Mouse (Mus musculus) cerebellum, adult 11-12 months (tissue): ENCODE measurements around the gene Hoxa2.

ENCODE experiments used
- DNase-seq: peaks from one replicate; pipeline ENCODE4 v3.0.0; 2022

The Hoxa2 gene

GRCm38 (mm10) chr6:52201269-52201668, 36.6 kb upstream of the Hoxa2 start:
- no peak for DNase-seq

GRCm38 (mm10) chr6:52200751-52201250, 36.2 kb upstream of the Hoxa2 start:
- no peak for DNase-seq

- DNase-seq, result no peak
Observed at GRCm38 (mm10) chr6:52200073-52200750, 35.6 kb upstream of the Hoxa2 start.

GRCm38 (mm10) chr6:52197271-52197670, 32.6 kb upstream of the Hoxa2 start:
- no peak for DNase-seq

GRCm38 (mm10) chr6:52196811-52197210, 32.2 kb upstream of the Hoxa2 start:
- DNase-seq, result no peak

- DNase-seq, result no peak
Observed at GRCm38 (mm10) chr6:52194690-52195089, 30.1 kb upstream of the Hoxa2 start.

GRCm38 (mm10) chr6:52191860-52192550, 27.4 kb upstream of the Hoxa2 start:
- DNase-seq, result no peak

GRCm38 (mm10) chr6:52190906-52191810, 26.5 kb upstream of the Hoxa2 start, which contains the start of gene Hoxa4:
Gene Hoxa4 (minus strand): TSS chr6:52191753.
- DNase-seq, result no peak

- no peak for DNase-seq
Observed at GRCm38 (mm10) chr6:52190410-52190809, 25.8 kb upstream of the Hoxa2 start.

GRCm38 (mm10) chr6:52189909-52190308, 25.3 kb upstream of the Hoxa2 start:
- DNase-seq, result no peak

GRCm38 (mm10) chr6:52189172-52189591, 24.6 kb upstream of the Hoxa2 start:
- no peak for DNase-seq

- DNase-seq, result no peak
Observed at GRCm38 (mm10) chr6:52186500-52186899, 21.9 kb upstream of the Hoxa2 start.

GRCm38 (mm10) chr6:52185834-52186233, 21.2 kb upstream of the Hoxa2 start:
- DNase-seq, result no peak

- no peak for DNase-seq
Observed at GRCm38 (mm10) chr6:52185222-52185621, 20.6 kb upstream of the Hoxa2 start.

GRCm38 (mm10) chr6:52184668-52185067, 20.0 kb upstream of the Hoxa2 start:
- DNase-seq, result no peak

GRCm38 (mm10) chr6:52183311-52184080, 18.9 kb upstream of the Hoxa2 start:
- DNase-seq, result no peak

- no peak for DNase-seq
Observed at GRCm38 (mm10) chr6:52182793-52183192, 18.2 kb upstream of the Hoxa2 start.

GRCm38 (mm10) chr6:52182030-52182429, 17.4 kb upstream of the Hoxa2 start:
- DNase-seq, result no peak

GRCm38 (mm10) chr6:52180726-52181125, 16.1 kb upstream of the Hoxa2 start:
- no peak for DNase-seq

- no peak for DNase-seq
Observed at GRCm38 (mm10) chr6:52180213-52180710, 15.6 kb upstream of the Hoxa2 start.

GRCm38 (mm10) chr6:52179690-52180089, 15.1 kb upstream of the Hoxa2 start:
- no peak for DNase-seq
